Mouse (Mus musculus) gastrocnemius, postnatal 36 days (tissue): ENCODE results near the gene Srgap3. TPM values are rescaled to one million over a fixed set of nuclear protein-coding genes. Genes with fewer than 3 reads are reported as not detected.
"Not testable (repeated sequence)": the region's sequence is repeated elsewhere in the genome, so short reads cannot be mapped to it uniquely, and the experiment has no call there.

Source experiments
- DNase-seq, 2 experiments: peaks; one replicate each; pipeline ENCODE4 v3.0.0; 2022
- intact Hi-C: fragments of 180-260 bp; cut with DNase I; formaldehyde crosslinking; loops from one replicate; pipeline ENCODE4 v1.15.1; 2025
- total RNA-seq, 2 experiments: library from RNA; stranded (reverse); gene quantifications; 2 replicates each; pipeline ENCODE4 v1.2.3; 2021

Gene Srgap3
- total RNA-seq, 2 experiments from 2014 or later = 1.2 to 1.3 TPM

DNA sequence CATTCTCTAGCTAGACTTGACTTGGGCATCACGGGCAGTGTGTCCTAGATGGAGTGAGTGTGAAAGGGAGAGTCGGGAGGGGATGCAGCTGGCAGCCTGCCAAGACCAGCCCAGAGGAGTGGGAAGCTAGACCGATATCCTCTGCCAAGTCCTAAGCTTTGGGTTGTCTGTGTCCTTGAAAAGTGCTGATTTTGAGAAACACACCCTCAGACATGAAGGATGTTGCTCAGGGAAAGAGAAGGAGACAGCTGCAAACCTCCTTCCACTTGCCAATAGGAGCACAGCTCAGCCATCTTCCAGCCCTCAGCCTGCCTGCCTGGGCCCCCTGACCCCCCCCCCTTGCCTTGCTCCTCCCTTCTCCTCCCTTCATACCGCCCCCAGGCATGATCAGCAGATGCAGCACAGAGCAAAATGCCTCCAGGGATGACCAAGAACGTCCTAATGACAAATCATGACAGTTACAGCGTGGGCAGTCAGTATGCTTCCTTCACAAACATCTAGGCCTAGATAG, 82.0 kb downstream of the Srgap3 start:
- no peak for DNase-seq
- intact Hi-C loops = no loop called here

DNA sequence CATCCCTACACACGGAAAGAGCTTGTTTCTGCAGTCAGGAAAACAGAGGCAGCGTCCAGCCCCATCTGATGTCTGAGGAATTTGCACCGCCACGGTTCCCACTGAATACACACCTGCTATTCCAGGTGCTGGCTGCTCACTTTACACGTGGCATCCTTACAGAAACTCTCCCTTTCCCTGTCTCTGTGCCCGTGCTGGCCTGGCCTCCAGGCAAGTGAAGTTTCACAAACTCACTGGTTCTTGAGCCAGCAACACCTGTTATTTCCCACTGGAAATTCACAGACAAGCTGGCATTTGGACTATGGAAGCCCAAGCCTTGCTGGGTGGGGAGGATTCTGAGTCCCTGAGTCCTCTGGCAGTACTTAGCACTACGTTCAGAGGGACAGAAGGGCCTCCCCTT, 84.6 kb downstream of the Srgap3 start:
- intact Hi-C loops = no loop called here
- DNase-seq = no peak

DNA sequence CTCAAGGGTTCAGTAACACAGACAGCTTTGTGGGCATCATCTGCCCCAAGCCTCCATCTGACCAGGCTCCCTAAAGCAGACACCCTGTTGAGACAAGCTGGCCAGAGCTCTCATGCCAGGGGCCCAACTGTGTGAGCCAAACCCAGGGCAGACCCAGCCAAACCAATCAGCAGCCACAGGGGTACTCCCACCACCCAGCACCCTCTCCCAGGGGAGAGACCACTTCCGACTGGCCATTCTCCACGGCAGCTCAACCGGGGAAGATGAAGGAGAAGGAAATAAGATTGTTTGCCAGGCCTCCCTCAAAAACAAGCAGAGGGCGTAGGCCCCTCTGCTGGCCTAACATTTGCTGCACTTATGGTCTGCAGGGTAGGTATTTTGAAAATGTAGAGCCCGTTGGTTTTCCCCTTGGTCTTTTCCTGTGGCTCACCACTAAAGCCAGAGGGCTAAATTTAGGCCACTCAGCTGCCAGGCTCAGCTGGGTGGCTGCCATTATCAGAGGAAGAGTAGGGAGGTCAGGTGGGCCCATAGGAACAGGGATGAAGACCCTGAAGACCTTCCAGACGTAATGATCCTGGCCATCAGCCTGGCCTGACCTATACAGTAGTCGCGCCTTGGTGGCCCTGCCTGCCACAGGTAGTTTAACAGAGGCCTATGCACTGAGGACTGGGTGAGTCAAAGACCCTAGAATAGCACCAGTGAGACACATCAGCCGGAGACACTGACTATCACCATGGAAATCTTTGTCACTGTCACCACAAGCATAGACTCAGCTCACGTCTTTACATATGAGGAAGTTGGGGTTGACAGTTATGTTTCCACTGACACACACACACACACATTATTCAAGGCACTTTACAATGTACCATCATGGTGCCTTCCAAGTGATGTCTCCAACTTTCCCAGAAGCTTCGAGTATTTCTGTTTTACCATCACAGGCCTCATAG, 85.4 kb downstream of the Srgap3 start:
- intact Hi-C loops = no loop called here
- no peak for DNase-seq

DNA sequence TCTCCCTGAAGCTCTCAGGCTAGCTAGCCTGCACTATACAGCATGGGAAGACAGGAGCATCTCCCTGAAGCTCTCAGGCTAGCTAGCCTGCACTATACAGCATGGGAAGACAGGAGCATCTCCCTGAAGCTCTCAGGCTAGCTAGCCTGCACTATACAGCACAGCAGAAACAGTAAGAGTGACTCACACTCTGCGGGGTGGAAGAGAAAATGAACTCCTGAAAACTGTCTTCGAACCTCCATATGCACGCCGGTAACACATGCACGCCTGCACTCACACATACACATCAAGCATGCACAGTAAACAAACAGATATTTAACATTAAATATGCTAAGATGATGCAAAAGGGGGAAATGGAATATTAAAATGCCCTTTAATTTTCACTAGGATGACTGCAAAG, 86.8 kb downstream of the Srgap3 start:
- intact Hi-C loops, DNase-seq: not testable (repeated sequence)

DNA sequence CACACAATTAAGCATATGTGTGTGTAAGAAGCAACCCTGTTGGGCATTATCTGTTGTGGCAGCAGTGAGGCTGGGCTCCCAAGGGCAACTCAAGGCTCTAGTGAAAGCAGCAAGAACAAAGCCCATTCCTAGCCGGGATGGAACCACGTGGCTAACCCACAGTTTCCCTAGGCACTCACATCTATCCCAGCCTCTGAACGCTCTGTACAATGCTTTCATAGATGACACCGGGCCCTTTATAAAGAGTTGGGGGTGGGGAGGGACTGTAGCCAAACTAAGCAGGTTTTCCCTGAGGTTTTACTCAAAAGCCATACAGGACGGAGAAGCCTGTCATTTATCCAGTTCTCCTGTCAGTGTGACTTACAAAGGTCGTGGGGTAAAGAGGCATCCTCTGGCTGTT, 90.0 kb downstream of the Srgap3 start:
- intact Hi-C loops = no loop called here

DNA sequence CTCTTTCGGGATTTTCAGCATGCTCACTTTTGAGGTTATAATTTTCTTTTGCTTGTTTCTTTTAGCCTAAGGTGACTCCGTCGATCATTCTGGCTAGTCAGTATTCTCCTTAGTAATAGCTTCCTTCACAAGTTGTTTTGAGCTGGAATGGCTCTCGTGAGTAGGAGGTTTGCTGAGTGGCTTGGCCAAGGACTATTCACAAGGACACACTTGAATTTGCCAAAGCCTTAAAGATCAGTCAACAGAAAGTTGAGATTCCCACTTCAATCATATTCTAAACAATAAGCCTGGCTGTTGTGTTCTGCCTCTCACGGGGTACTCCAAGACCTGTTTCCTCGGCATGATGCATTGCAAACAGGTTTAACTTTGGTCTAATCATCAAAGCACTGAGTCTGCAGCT, 91.9 kb downstream of the Srgap3 start:
- intact Hi-C loops = no loop called here
- DNase-seq = no peak

More for the DNA sequence above, 90.0 kb downstream of the Srgap3 start:
- no peak for DNase-seq

DNA sequence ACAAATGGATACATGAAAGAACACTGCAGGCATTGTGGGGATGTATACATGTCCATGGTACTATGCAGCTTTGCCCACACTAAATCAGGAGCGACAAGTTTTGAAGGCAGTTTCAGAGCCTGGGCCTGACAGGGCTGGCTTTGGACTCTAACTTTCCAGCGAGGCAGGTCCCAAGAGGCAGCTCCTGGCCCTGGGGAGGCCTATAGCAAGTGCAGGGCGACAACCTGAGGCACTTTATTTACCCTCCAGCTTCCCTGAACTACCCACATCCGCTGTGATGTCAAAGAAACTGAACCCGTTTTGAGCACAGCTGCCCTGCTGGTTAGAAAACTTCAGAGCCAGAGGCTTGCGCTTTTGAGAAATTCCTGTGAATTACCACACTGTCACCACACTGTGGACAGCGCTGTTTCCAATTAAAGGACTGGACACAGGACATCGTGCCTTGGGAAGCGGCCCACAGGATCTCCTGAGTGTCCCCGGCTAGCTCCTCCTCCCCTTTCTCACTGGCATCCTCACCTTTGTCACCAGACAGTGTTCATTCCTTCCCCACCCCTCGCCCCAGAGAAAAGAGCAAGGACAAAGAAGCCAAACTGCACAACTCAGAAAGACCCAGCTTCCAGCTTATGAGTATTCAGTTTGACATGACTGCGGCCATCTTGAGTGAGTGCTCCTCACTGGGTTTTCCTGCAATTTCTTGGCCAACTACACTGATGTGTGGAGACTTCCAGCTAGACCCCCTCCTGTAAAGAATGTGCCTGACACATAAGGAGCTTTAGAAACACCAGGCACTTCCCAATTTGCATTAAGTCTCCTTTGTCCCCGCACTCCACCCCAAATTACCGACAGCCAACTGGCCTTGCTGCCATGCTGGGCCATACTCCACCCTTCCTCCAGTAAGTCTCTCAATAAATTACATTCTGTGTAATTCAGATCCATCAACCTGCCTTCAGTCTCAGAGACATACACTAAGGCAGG, 94.5 kb downstream of the Srgap3 start:
- no peak for DNase-seq

DNA sequence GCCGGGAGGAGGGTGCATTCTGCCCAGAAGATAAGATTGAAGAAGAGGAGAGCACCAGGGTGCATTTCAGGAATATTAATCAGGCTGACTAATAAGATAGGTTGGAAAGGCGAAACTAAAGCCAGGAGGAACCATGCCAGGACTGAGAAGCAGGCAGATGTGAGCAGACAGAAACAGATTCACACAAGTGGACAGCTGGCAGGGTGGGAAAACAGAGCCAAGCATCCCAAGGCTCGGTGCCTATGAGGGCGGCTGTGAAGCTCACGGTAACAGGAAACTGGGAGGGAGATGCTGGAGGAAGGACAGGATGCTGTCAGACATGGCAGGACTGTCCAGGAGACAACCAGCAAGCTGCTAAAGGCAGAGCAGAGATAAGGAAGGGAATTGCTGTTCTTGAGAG, 96.3 kb downstream of the Srgap3 start:
- DNase-seq = no peak
- intact Hi-C loops = no loop called here

More for the DNA sequence above, 94.5 kb downstream of the Srgap3 start:
- intact Hi-C loops = no loop called here

DNA sequence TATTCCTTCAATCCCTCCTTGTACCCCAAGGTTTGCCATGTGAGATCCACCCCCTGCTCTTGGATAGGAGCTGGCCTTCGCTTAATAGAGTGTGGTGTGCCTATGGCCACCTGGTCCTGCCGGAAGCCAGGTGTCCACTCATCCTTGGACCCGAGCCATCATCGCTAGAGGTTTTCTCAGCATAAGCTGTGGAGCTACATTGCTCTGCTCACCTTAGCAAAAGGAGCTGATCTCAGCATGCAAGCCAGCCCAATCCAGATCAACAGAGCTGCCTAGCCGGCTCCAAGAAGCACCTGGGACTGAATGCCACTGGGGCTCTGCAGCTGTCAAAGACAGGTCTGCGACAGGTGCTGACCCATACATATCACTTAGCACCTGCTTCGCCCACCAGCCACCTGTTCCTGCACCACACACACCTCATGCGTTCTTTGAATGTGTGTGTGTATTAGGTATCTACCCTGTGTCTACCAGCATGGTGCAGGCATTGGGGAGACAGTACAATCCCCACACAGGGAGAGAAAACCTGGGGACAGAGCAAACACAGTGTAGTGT, 98.4 kb downstream of the Srgap3 start:
- intact Hi-C loops = no loop called here
- DNase-seq = no peak

DNA sequence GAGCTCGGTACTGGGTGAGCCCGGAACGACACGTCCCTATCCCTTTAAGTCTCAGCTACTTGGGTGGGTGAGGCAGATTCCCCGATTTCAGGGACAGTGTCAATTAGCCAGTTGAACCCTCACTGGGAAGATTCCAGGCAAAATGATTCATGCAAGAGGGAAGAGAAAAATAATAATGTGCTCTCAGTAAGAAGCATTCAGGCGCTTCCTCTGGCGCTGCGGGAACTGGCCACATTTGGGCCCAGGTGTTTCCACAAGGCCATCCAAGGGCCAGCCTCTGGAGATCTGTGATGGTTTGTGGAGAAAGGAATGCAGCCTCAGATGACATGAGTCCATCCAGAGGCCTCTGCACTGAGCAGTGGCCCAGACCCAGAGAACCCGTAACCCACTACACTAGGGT, 100.2 kb downstream of the Srgap3 start:
- intact Hi-C loops = no loop called here

DNA sequence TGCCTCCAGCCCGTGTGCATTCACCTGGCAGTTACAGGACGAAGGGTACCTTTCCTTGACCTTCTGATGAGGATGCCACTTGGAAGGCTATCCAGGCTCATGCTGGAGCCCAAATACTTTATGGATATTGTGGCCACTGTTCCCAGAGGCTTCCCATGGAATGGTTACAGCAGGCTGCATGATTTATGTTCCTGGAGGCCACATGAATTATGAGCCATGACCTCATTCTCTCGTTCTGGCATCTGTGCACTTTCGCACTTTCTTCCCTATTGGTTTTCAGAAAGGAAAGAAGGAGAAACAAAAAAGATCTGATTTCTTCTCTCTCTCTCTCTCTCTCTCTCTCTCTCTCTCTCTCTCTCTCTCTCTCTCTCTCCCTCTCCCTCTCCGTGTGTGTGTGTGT, 104.6 kb downstream of the Srgap3 start:
- no peak for DNase-seq
- intact Hi-C loops = no loop called here

More for the DNA sequence above, 100.2 kb downstream of the Srgap3 start:
- DNase-seq = no peak

DNA sequence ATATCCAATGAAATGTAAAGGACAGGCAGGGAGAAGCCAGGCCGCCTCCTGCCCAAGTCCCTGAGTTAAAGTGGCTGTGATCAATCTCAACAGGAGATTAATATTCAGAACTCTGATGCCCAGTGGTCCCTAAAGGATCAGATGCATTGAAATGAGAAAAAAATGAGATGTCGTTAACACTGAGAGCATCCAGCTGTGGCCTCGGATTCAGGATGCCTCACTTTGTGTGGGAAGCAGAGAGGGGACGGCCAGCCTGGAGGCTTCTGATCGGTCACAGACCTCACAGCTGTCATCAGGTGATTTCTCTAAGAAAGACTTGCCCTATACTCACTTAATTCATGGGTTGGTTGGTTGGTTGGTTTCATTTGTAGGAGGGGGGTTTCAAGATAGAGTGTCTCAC, 106.7 kb downstream of the Srgap3 start:
- DNase-seq = no peak
- intact Hi-C loops = no loop called here

DNA sequence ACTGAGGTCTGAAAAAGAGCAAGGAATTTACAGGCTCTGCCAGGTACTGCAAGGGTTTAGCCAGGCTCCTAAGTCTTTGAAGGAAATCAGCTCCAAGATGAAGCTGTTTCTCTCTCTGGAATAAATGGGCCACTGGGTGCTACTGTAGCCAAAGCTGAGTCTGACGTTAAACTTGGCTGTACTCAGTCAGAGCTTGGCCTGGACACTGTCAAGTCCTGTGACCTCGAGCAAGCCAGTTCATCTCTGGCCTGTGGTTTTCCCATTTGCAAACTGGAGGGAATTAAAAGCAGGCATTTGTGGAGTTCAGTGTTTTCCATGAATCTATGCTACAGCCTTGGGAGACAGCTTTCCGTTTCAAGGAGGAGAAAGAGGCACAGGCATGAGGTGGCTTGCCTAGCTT, 107.7 kb downstream of the Srgap3 start:
- peak; percentile 16 to 28 for DNase-seq
- intact Hi-C loops = no loop called here

DNA sequence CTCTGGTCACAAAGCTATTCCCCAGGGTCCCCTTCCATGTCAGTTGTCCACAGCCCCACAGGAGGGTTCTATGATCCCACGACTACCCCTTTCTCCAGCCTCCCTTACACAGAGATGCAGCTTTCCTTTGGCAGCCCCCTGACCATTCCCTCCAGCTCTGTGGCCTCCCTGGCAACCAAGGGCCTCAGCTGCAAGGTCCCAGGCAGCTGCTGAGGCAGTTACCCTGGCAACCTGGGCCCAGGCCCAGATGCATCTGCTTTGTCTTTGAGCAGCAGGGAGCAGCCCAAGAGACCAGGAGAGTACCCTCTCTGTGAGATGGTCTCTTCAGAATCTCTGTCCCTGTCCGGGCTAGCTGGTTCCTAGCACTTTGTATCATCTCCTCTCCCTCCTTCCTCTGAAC, 108.2 kb downstream of the Srgap3 start:
- intact Hi-C loops = no loop called here

DNA sequence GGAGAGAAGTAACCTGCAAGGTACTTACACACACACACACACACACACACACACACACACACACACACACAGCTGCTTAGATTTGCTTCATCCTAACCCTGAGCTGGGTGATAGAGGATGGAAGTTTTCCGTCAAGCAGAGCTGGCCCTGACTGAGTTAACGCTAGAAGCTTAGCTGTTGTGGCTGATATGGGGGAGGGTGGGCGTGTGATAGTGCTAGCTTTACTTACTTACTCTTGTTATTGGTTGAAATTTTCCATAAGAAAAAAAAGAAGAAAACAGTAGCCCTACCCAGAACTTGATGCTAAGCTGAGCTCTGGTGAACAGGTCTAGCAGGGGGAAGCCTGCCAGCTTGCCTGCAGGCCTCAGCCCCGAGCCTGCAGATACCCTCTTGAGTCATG, 110.4 kb downstream of the Srgap3 start:
- DNase-seq = no peak
- intact Hi-C loops = no loop called here

More for the DNA sequence above, 108.2 kb downstream of the Srgap3 start:
- DNase-seq = peak in 1 of 2 experiments; percentile 26

DNA sequence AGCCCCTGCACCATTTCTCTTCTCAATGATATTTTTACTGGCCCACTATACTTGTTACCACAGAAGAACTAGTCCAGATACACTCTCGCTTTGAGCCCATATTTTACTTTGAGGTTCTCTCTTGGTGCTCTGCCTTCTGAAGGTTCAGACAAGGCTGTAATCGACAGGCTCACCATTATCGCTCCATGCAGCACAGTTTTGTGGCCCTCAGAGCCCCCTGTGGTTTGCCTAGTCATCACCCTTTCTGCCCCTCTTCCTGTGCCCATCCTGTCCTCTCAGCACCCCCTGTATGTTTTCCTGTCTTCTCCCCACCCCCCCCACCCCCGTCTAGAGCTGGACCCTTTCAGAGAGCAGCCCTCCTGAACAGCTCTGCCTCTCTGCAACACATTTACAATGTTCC, 111.7 kb downstream of the Srgap3 start:
- intact Hi-C loops = no loop called here
- DNase-seq = no peak

DNA sequence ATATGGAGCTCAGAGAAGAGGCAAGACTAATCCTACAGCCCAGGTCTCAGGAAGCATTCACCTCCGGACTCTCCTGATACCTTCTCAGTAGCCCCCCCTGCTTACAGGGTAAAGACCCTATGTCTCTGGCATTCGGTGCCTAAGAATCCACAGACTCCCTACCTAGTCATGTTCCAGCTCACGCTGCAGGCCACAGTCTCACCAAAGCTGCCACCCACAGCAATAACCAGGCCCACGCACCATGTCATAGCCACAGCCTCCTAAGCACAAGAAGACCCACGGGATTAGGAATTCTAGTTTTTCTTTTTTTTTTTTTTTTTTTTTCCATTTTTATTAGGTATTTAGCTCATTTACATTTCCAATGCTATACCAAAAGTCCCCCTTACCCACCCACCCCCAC, 112.6 kb downstream of the Srgap3 start:
- intact Hi-C loops = no loop called here
- DNase-seq = no peak

DNA sequence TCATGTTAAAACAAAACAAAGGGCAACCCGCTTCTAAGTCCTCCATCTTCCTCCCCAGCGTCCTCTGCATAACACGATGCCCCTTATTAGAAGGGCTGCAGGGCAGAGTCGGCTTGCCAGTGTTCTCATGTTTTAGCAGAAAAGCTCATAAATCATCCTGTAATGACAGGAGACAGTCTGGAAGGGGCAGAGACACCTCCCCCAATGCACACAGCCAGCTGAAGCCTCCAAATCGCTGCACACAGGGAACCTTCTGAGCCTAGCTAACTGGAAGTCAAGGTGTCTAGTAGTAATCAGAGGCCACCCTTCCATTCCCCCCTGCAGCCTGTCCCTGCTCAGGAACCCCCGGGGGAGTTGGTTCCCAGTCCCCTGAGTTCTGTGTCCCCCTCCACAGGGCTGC, 113.3 kb downstream of the Srgap3 start:
- intact Hi-C loops = no loop called here
- no peak for DNase-seq

DNA sequence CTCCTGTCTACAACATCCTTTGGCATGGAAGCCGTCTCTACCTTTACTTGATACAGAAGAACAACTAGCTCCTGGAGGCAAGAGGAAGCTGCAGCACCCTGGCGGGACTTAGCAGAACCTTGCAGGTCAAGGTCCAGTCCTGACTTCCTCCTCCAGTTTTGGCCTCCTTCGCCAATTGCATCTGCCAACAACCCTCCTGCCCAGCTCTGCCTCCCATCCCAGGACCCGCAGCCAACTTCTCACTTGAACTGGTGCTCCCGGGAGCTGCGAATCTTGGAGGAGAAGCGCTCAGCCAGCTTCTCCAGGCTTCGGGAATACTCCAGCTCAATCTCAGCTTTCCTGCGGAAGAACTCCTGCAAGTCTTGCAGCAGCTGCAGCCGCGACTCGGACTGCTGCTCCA, 117.9 kb downstream of the Srgap3 start:
- DNase-seq = no peak
- intact Hi-C loops = no loop called here

DNA sequence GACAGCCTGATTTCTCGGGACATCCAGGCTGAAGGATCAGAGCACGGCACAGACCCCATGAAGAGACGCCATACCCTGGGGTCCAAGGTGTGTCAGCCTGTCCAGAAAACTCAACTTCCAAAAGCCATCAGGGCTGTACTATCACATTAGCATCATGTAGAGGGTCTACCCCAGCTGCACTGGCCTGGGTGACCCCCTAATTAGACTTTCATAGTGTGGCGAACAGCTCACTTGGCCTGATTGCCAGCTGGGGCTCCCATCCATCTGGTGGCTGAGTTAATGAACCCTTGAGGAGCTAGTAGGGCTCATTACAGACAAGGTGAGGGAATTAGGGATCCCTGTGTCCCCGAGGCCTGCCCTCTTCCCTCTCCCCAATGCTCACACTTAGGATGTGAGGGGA, 118.6 kb downstream of the Srgap3 start:
- no peak for DNase-seq
- intact Hi-C loops = no loop called here

DNA sequence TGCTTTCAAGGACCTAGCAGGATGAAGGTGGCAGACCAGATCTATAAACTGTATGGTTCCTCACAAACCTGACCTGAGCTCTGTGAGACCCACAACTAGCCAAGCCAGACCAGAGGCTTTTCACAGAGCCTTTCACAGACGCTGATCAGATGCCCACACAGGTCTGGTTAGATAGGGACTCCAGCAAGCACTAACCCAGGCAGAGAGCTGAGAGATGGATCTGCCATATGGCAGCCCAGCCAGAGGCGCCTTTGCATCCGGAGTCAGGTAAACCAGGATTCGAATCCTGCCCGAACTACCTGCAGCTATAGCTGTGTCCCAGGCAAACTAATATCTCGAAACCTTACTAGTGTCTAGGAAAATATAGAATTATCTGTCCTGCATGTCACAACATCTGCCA, 121.4 kb downstream of the Srgap3 start:
- DNase-seq = no peak
- intact Hi-C loops = no loop called here
